Mouse (Mus musculus): ENCODE measurements around the gene Dyrk3. TPM values are rescaled to one million over a fixed set of nuclear protein-coding genes. Genes with fewer than 3 reads are reported as not detected.

Dyrk3 gene
- polyA plus RNA-seq, 1 experiment, result 0.65 TPM

- peaks cover 11% of the 10 kb centered on the region; the same call in 1 of the 2 replicates for H3K4me1 ChIP-seq (ENCODE audit: control insufficient read depth, insufficient read depth, insufficient read length, low read length)
- TF ChIP-seq CTCF (IDR thresholded peaks at IDR 0.05; ENCODE audit: extremely low read depth, insufficient read length, insufficient replicate concordance, low read depth, low read length) (no peak), POLR2A (IDR thresholded peaks at IDR 0.05; ENCODE audit: low read depth, low read length) (peak; percentile 27; the same call in 1 of the 2 replicates)
- H3K27me3 ChIP-seq (ENCODE audit: control insufficient read depth, insufficient read depth, low read length), result no peaks in the 10 kb centered on the region
- WGBS, result 1% methylated on average over 95 of the region's 98 CpGs
- peak overlapping the region; percentile 65 for H3K27ac ChIP-seq (ENCODE audit: insufficient read depth, low read depth, low read length)
- H3K4me3 ChIP-seq (ENCODE audit: low read depth, low read length), result peak overlapping the region; percentile 80
- no peaks in the 10 kb centered on the region; the same call in 1 of the 2 replicates for H3K36me3 ChIP-seq (ENCODE audit: control insufficient read depth, insufficient read depth, low read length)
Observed at GRCm38 (mm10) chr1:131096803-131097699, 41.1 kb downstream of the Dyrk3 start.

- WGBS, result 27% methylated on average over 9 of the region's 9 CpGs
- H3K36me3 ChIP-seq (ENCODE audit: control insufficient read depth, insufficient read depth, low read length), result no peaks in the 10 kb centered on the region; the same call in 1 of the 2 replicates
- no peaks in the 10 kb centered on the region for H3K27me3 ChIP-seq (ENCODE audit: control insufficient read depth, insufficient read depth, low read length)
Observed at GRCm38 (mm10) chr1:131096132-131096695, 41.9 kb downstream of the Dyrk3 start.

GRCm38 (mm10) chr1:131095574-131095973 is 42.6 kb downstream of the Dyrk3 start:
- no peak for TF ChIP-seq CTCF (IDR thresholded peaks at IDR 0.05; ENCODE audit: extremely low read depth, insufficient read length, insufficient replicate concordance, low read depth, low read length)
- TF ChIP-seq POLR2A (IDR thresholded peaks at IDR 0.05; ENCODE audit: low read depth, low read length), result no peak
- Histone ChIP-seq H3K4me3 (ENCODE audit: low read depth, low read length) (no peak overlapping the region), H3K27me3 (ENCODE audit: control insufficient read depth, insufficient read depth, low read length) (no peaks in the 10 kb centered on the region), H3K27ac (ENCODE audit: insufficient read depth, low read depth, low read length) (no peak overlapping the region), H3K4me1 (ENCODE audit: control insufficient read depth, insufficient read depth, insufficient read length, low read length) (peaks cover 19% of the 10 kb centered on the region; the same call in 1 of the 2 replicates), H3K36me3 (ENCODE audit: control insufficient read depth, insufficient read depth, low read length) (no peaks in the 10 kb centered on the region; the same call in 1 of the 2 replicates)
- 41% methylated on average over 8 of the region's 8 CpGs for WGBS

More at GRCm38 (mm10) chr1:131096132-131096695, 41.9 kb downstream of the Dyrk3 start:
- Histone ChIP-seq H3K4me1 (ENCODE audit: control insufficient read depth, insufficient read depth, insufficient read length, low read length) (peaks cover 15% of the 10 kb centered on the region; the same call in 1 of the 2 replicates), H3K4me3 (ENCODE audit: low read depth, low read length) (peak overlapping the region; percentile 80), H3K27ac (ENCODE audit: insufficient read depth, low read depth, low read length) (peak overlapping the region; percentile 65)
- no peak for TF ChIP-seq POLR2A (IDR thresholded peaks at IDR 0.05; ENCODE audit: low read depth, low read length)
- TF ChIP-seq CTCF (IDR thresholded peaks at IDR 0.05; ENCODE audit: extremely low read depth, insufficient read length, insufficient replicate concordance, low read depth, low read length), result no peak

- H3K27me3 ChIP-seq (ENCODE audit: control insufficient read depth, insufficient read depth, low read length), result no peaks in the 10 kb centered on the region
- no peaks in the 10 kb centered on the region; the same call in 1 of the 2 replicates for H3K36me3 ChIP-seq (ENCODE audit: control insufficient read depth, insufficient read depth, low read length)
- peaks cover 28% of the 10 kb centered on the region; the same call in 1 of the 2 replicates for H3K4me1 ChIP-seq (ENCODE audit: control insufficient read depth, insufficient read depth, insufficient read length, low read length)
- no peak overlapping the region for H3K27ac ChIP-seq (ENCODE audit: insufficient read depth, low read depth, low read length)
- TF ChIP-seq POLR2A (IDR thresholded peaks at IDR 0.05; ENCODE audit: low read depth, low read length), result no peak
- no peak for TF ChIP-seq CTCF (IDR thresholded peaks at IDR 0.05; ENCODE audit: extremely low read depth, insufficient read length, insufficient replicate concordance, low read depth, low read length)
- 56% methylated on average over 8 of the region's 8 CpGs for WGBS
- no peak overlapping the region for H3K4me3 ChIP-seq (ENCODE audit: low read depth, low read length)
Observed at GRCm38 (mm10) chr1:131093889-131094288, 44.3 kb downstream of the Dyrk3 start.

GRCm38 (mm10) chr1:131092846-131093245 is 45.3 kb downstream of the Dyrk3 start:
- Histone ChIP-seq H3K27me3 (ENCODE audit: control insufficient read depth, insufficient read depth, low read length) (no peaks in the 10 kb centered on the region), H3K27ac (ENCODE audit: insufficient read depth, low read depth, low read length) (no peak overlapping the region), H3K36me3 (ENCODE audit: control insufficient read depth, insufficient read depth, low read length) (no peaks in the 10 kb centered on the region; the same call in 1 of the 2 replicates), H3K4me1 (ENCODE audit: control insufficient read depth, insufficient read depth, insufficient read length, low read length) (peaks cover 28% of the 10 kb centered on the region; the same call in 1 of the 2 replicates), H3K4me3 (ENCODE audit: low read depth, low read length) (no peak overlapping the region)
- TF ChIP-seq POLR2A (IDR thresholded peaks at IDR 0.05; ENCODE audit: low read depth, low read length), result no peak
- no peak for TF ChIP-seq CTCF (IDR thresholded peaks at IDR 0.05; ENCODE audit: extremely low read depth, insufficient read length, insufficient replicate concordance, low read depth, low read length)
- WGBS, result 98% methylated on average over 3 of the region's 3 CpGs

GRCm38 (mm10) chr1:131092173-131092572 is 46.0 kb downstream of the Dyrk3 start:
- H3K36me3 ChIP-seq (ENCODE audit: control insufficient read depth, insufficient read depth, low read length), result no peaks in the 10 kb centered on the region; the same call in 1 of the 2 replicates
- no peaks in the 10 kb centered on the region for H3K27me3 ChIP-seq (ENCODE audit: control insufficient read depth, insufficient read depth, low read length)
- WGBS, result 80% methylated on average over 3 of the region's 3 CpGs
- no peak for TF ChIP-seq POLR2A (IDR thresholded peaks at IDR 0.05; ENCODE audit: low read depth, low read length)
- no peak for TF ChIP-seq CTCF (IDR thresholded peaks at IDR 0.05; ENCODE audit: extremely low read depth, insufficient read length, insufficient replicate concordance, low read depth, low read length)
- no peak overlapping the region for H3K4me3 ChIP-seq (ENCODE audit: low read depth, low read length)
- H3K4me1 ChIP-seq (ENCODE audit: control insufficient read depth, insufficient read depth, insufficient read length, low read length), result peaks cover 28% of the 10 kb centered on the region; the same call in 1 of the 2 replicates
- H3K27ac ChIP-seq (ENCODE audit: insufficient read depth, low read depth, low read length), result no peak overlapping the region
